Mouse (Mus musculus): ENCODE measurements at regions not wholly inside any gene's neighbourhood (a gene's known extent, or its start where the extent isn't known, plus 50 kb on each side); places are given as distances from the start of the nearest gene placed in this dataset.

GRCm38 (mm10) chr1:108224047-108224446 is 634.2 kb downstream of the Serpinb8 start:
- ATAC-seq (ENCODE audit: extremely low read depth, insufficient number of reproducible peaks, low FRiP score, poor library complexity, severe bottlenecking): no peak
- Histone ChIP-seq H3K4me1 (ENCODE audit: insufficient read depth, low read depth, low read length) (no peaks in the 10 kb centered on the region), H3K27me3 (ENCODE audit: insufficient read depth, low read length) (no peaks in the 10 kb centered on the region), H3K36me3 (replicated peaks) (no peaks in the 10 kb centered on the region), H3K4me3 (ENCODE audit: low read depth, low read length) (no peak overlapping the region), H3K9me3 (replicated peaks) (0 out of 2 replicates have a peak, but pooled peaks cover 4% of the 10 kb centered on the region)
- TF ChIP-seq GATA1 (IDR thresholded peaks at IDR 0.05; ENCODE audit: borderline replicate concordance, low read length) (no peak), CTCF (IDR thresholded peaks at IDR 0.05; ENCODE audit: low read depth, low read length) (no peak), GATA2 (IDR thresholded peaks at IDR 0.05; ENCODE audit: borderline replicate concordance, low read depth, low read length) (no peak), TAL1 (conservative IDR thresholded peaks at IDR 0.05; ENCODE audit: low read depth, low read length) (no peak), POLR2AphosphoS5 (IDR thresholded peaks at IDR 0.05; ENCODE audit: insufficient replicate concordance, low read depth, low read length) (no peak)
- no peak for DNase-seq (ENCODE audit: low spot score)

GRCm38 (mm10) chr1:108240152-108240551 is 650.3 kb downstream of the Serpinb8 start:
- no peak overlapping the region for H3K4me3 ChIP-seq (ENCODE audit: low read depth, low read length)
- DNase-seq (ENCODE audit: low spot score) (no peak), ATAC-seq (ENCODE audit: extremely low read depth, insufficient number of reproducible peaks, low FRiP score, poor library complexity, severe bottlenecking) (no peak)
- no peaks in the 10 kb centered on the region for H3K4me1 ChIP-seq (ENCODE audit: insufficient read depth, low read depth, low read length)
- no peaks in the 10 kb centered on the region for H3K36me3 ChIP-seq (replicated peaks)
- no peaks in the 10 kb centered on the region for H3K27me3 ChIP-seq (ENCODE audit: insufficient read depth, low read length)
- no peak for TF ChIP-seq POLR2AphosphoS5 (IDR thresholded peaks at IDR 0.05; ENCODE audit: insufficient replicate concordance, low read depth, low read length)
- TF ChIP-seq TAL1 (conservative IDR thresholded peaks at IDR 0.05; ENCODE audit: low read depth, low read length): no peak
- TF ChIP-seq GATA2 (IDR thresholded peaks at IDR 0.05; ENCODE audit: borderline replicate concordance, low read depth, low read length): no peak
- no peak for TF ChIP-seq CTCF (IDR thresholded peaks at IDR 0.05; ENCODE audit: low read depth, low read length)
- H3K9me3 ChIP-seq (replicated peaks): peaks cover 13% of the 10 kb centered on the region

- Histone ChIP-seq H3K27me3 (ENCODE audit: insufficient read depth, low read length) (no peaks in the 10 kb centered on the region), H3K9me3 (replicated peaks) (no peaks in the 10 kb centered on the region), H3K4me3 (ENCODE audit: low read depth, low read length) (no peak overlapping the region), H3K4me1 (ENCODE audit: insufficient read depth, low read depth, low read length) (no peaks in the 10 kb centered on the region), H3K36me3 (replicated peaks) (no peaks in the 10 kb centered on the region)
- TF ChIP-seq POLR2AphosphoS5 (IDR thresholded peaks at IDR 0.05; ENCODE audit: insufficient replicate concordance, low read depth, low read length): no peak
- TF ChIP-seq GATA1 (IDR thresholded peaks at IDR 0.05; ENCODE audit: borderline replicate concordance, low read length): no peak
- TF ChIP-seq GATA2 (IDR thresholded peaks at IDR 0.05; ENCODE audit: borderline replicate concordance, low read depth, low read length): no peak
- no peak for TF ChIP-seq CTCF (IDR thresholded peaks at IDR 0.05; ENCODE audit: low read depth, low read length)
- no peak for TF ChIP-seq TAL1 (conservative IDR thresholded peaks at IDR 0.05; ENCODE audit: low read depth, low read length)
- ATAC-seq (ENCODE audit: extremely low read depth, insufficient number of reproducible peaks, low FRiP score, poor library complexity, severe bottlenecking): no peak
- DNase-seq (ENCODE audit: low spot score): no peak
Measured at GRCm38 (mm10) chr1:108255147-108255546, 665.3 kb downstream of the Serpinb8 start.

GRCm38 (mm10) chr1:108259355-108259754 is 669.5 kb downstream of the Serpinb8 start:
- no peaks in the 10 kb centered on the region for H3K36me3 ChIP-seq (replicated peaks)
- H3K9me3 ChIP-seq (replicated peaks): 0 out of 2 replicates have a peak, but pooled peaks cover 3% of the 10 kb centered on the region
- TF ChIP-seq CTCF (IDR thresholded peaks at IDR 0.05; ENCODE audit: low read depth, low read length): no peak
- no peak for TF ChIP-seq GATA1 (IDR thresholded peaks at IDR 0.05; ENCODE audit: borderline replicate concordance, low read length)
- DNase-seq (ENCODE audit: low spot score): no peak
- peak; percentile 43; the same call in 1 of the 2 replicates for ATAC-seq (ENCODE audit: extremely low read depth, insufficient number of reproducible peaks, low FRiP score, poor library complexity, severe bottlenecking)
- no peak overlapping the region for H3K4me3 ChIP-seq (ENCODE audit: low read depth, low read length)
- H3K27me3 ChIP-seq (ENCODE audit: insufficient read depth, low read length): no peaks in the 10 kb centered on the region
- no peaks in the 10 kb centered on the region for H3K4me1 ChIP-seq (ENCODE audit: insufficient read depth, low read depth, low read length)

GRCm38 (mm10) chr1:108282099-108282498 is 692.3 kb downstream of the Serpinb8 start:
- H3K27me3 ChIP-seq (ENCODE audit: insufficient read depth, low read length): no peaks in the 10 kb centered on the region
- no peak for TF ChIP-seq CTCF (IDR thresholded peaks at IDR 0.05; ENCODE audit: low read depth, low read length)
- TF ChIP-seq GATA1 (IDR thresholded peaks at IDR 0.05; ENCODE audit: borderline replicate concordance, low read length): no peak
- no peak for TF ChIP-seq TAL1 (conservative IDR thresholded peaks at IDR 0.05; ENCODE audit: low read depth, low read length)
- no peak for ATAC-seq (ENCODE audit: extremely low read depth, insufficient number of reproducible peaks, low FRiP score, poor library complexity, severe bottlenecking)
- no peaks in the 10 kb centered on the region for H3K36me3 ChIP-seq (replicated peaks)
- DNase-seq (ENCODE audit: low spot score): no peak
- no peak overlapping the region for H3K4me3 ChIP-seq (ENCODE audit: low read depth, low read length)
- H3K9me3 ChIP-seq (replicated peaks): peaks cover 8% of the 10 kb centered on the region
- no peaks in the 10 kb centered on the region for H3K4me1 ChIP-seq (ENCODE audit: insufficient read depth, low read depth, low read length)

- DNase-seq (ENCODE audit: low spot score) (no peak), ATAC-seq (ENCODE audit: extremely low read depth, insufficient number of reproducible peaks, low FRiP score, poor library complexity, severe bottlenecking) (no peak)
- no peaks in the 10 kb centered on the region for H3K36me3 ChIP-seq (replicated peaks)
- no peak overlapping the region for H3K4me3 ChIP-seq (ENCODE audit: low read depth, low read length)
- no peak for TF ChIP-seq POLR2AphosphoS5 (IDR thresholded peaks at IDR 0.05; ENCODE audit: insufficient replicate concordance, low read depth, low read length)
- TF ChIP-seq GATA2 (IDR thresholded peaks at IDR 0.05; ENCODE audit: borderline replicate concordance, low read depth, low read length): no peak
- TF ChIP-seq GATA1 (IDR thresholded peaks at IDR 0.05; ENCODE audit: borderline replicate concordance, low read length): no peak
- TF ChIP-seq CTCF (IDR thresholded peaks at IDR 0.05; ENCODE audit: low read depth, low read length): no peak
- no peaks in the 10 kb centered on the region for H3K4me1 ChIP-seq (ENCODE audit: insufficient read depth, low read depth, low read length)
- no peaks in the 10 kb centered on the region for H3K27me3 ChIP-seq (ENCODE audit: insufficient read depth, low read length)
- H3K9me3 ChIP-seq (replicated peaks): peaks cover 3% of the 10 kb centered on the region
Measured at GRCm38 (mm10) chr1:108286571-108286970, 696.8 kb downstream of the Serpinb8 start.
